Mouse (Mus musculus) testis, adult 2 months (tissue): ENCODE results near the gene Cdyl2.

Experiments
- CTCF ChIP-seq: fragments of 200-500 bp; IDR thresholded peaks from 2 replicates; pipeline ENCODE4 v1.5.1; 2012; ENCODE audit warnings: low read depth, mild to moderate bottlenecking, inconsistent platforms, low read length, moderate library complexity; ENCODE audit not compliant: control insufficient read depth, insufficient read depth, insufficient replicate concordance
- POLR2A ChIP-seq: fragments of 200-500 bp; IDR thresholded peaks from 2 replicates; pipeline ENCODE4 v1.6.1; 2012; ENCODE audit warnings: low read depth, mild to moderate bottlenecking, inconsistent platforms, low read length, moderate library complexity; ENCODE audit not compliant: control insufficient read depth

- TF ChIP-seq POLR2A (no peak), CTCF (no peak)
Measured at GRCm38 (mm10) chr8:116617891-116618290, 114.9 kb downstream of the Cdyl2 start.
